Mouse (Mus musculus) erythroblast, embryonic 14.5 days (primary cell): ENCODE results near the gene Rdh5. TPM values are rescaled to one million over a fixed set of nuclear protein-coding genes. Genes with fewer than 3 reads are reported as not detected.

ENCODE experiments used
- H3K27me3 ChIP-seq: 2 replicates; pipeline ENCODE4 v1.6.1; 2012; ENCODE audit warnings: inconsistent platforms; ENCODE audit not compliant: control insufficient read depth
- H3K36me3 ChIP-seq: 2 replicates; pipeline ENCODE4 v1.6.1; 2012; ENCODE audit warnings: mild to moderate bottlenecking, inconsistent platforms; ENCODE audit not compliant: control insufficient read depth
- H3K4me1 ChIP-seq: 2 replicates; pipeline ENCODE4 v1.6.1; 2012; ENCODE audit warnings: inconsistent platforms; ENCODE audit not compliant: control insufficient read depth
- H3K4me3 ChIP-seq: replicated peaks from 2 replicates; pipeline ENCODE3; 2012; ENCODE audit warnings: moderate library complexity, mild to moderate bottlenecking, inconsistent platforms
- H3K9me3 ChIP-seq: 2 replicates; pipeline ENCODE4 v1.6.1; 2012; ENCODE audit warnings: low read length, inconsistent platforms, mixed read lengths; ENCODE audit not compliant: control insufficient read depth
- GATA1 ChIP-seq: IDR thresholded peaks from 2 replicates; pipeline ENCODE4 v1.6.1; 2012; ENCODE audit warnings: low read length, inconsistent platforms, mixed read lengths
- TAL1 ChIP-seq: IDR thresholded peaks from 3 replicates; pipeline ENCODE4 v1.6.1; 2012; ENCODE audit warnings: low read length, inconsistent platforms, mixed read lengths
- polyA plus RNA-seq: library from polyadenylated mRNA; stranded (reverse); fragments of >175 nt; gene quantifications from 2 replicates; pipeline ENCODE4 v1.2.3, GENCODE M21; 2012

The Rdh5 gene
- polyA plus RNA-seq, 1 experiment, result 0.06 TPM

DNA sequence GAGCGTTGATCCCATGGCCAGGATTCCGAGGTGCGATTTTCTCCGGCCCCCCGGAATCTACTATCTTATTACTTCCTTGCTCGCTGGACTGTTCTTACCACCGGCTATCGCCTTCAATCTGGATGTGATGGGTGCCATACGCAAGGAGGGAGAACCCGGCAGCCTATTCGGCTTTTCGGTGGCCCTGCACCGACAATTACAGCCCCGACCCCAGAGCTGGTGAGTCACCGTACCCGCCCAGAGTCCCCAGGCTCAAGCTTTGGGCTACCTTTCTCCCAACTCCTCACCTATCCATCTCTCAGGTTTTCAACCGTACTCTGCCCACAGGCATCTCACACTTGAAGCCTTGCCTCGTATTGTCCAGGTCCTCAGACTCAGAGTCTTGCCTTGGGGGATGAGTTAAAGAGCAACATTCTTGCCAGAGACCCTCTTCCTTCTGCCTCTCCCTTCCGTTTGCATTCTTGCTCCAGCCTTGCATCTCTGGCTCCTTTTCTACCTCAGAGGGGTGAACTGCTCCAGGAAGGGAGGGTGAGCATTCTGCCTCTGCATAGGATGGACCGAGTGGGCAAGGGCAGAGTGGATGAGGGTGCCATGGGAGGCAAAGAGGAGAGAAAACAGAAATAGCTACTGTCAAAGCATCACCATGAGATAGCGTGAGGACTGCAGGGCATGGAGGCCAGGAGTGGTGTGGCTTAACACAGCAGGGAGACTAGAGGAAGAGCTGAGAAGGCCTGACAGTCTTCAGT lies 11.5 kb upstream of the Rdh5 start:
- Histone ChIP-seq H3K4me3 (no peak overlapping the region), H3K36me3 (no peaks in the 10 kb centered on the region), H3K9me3 (no peaks in the 10 kb centered on the region; the same call in 1 of the 2 replicates), H3K4me1 (no peaks in the 10 kb centered on the region), H3K27me3 (peaks cover 71% of the 10 kb centered on the region)
- TF ChIP-seq GATA1 (no peak), TAL1 (no peak)

DNA sequence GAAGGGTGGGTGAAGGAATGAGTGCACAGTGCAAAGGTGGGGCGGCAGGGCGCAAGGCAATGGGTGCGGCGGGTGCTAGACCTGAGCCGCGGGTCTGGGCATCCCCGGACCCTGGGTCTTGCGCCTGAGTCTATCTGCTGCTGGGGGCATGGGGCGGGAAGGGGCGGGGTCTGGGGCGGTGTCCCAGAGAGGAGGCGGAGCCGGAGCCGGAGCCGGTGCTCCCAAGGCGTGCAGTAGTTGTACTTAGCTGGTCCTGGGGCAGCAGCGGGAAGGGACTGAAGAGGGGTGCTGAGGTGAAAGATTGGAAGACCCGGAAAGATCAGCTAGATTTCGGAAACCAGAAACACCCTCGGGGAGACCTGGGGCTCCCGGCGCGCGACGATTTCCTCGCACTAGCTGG lies 10.9 kb upstream of the Rdh5 start, which contains the start of gene Itga7:
Gene Itga7 (plus strand): TSS at position 245 of the 400 bp plus-strand sequence.
- Histone ChIP-seq H3K9me3 (no peaks in the 10 kb centered on the region; the same call in 1 of the 2 replicates), H3K36me3 (no peaks in the 10 kb centered on the region), H3K4me3 (no peak within 1 kb of the TSS), H3K27me3 (peaks cover 74% of the 10 kb centered on the region), H3K4me1 (no peaks in the 10 kb centered on the region)
- TF ChIP-seq GATA1 (no peak), TAL1 (no peak)

DNA sequence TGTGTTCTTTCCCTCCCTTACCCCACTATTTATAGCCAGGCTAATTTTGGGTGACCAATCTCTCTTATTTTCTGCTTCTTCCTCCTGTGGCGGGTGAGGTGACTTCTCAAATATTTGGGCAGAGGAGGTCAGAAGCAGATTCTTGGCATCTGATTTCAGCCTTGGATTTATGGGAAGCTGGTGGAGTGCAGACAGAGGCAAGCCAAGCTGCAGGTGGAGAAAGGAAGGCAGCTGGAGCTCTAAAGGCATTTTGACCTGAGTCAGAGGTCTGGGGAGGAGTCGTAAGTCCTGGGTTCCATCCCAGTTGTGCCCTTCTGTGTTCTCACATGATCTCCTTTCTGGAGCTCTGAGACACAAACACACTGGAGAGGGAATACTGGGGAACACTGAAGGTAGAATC lies 8.8 kb upstream of the Rdh5 start:
- no peaks in the 10 kb centered on the region; the same call in 1 of the 2 replicates for H3K9me3 ChIP-seq
- TF ChIP-seq TAL1 (no peak), GATA1 (no peak)
- no peaks in the 10 kb centered on the region for H3K4me1 ChIP-seq
- no peak overlapping the region for H3K4me3 ChIP-seq
- H3K36me3 ChIP-seq, result no peaks in the 10 kb centered on the region
- peaks cover 85% of the 10 kb centered on the region for H3K27me3 ChIP-seq

DNA sequence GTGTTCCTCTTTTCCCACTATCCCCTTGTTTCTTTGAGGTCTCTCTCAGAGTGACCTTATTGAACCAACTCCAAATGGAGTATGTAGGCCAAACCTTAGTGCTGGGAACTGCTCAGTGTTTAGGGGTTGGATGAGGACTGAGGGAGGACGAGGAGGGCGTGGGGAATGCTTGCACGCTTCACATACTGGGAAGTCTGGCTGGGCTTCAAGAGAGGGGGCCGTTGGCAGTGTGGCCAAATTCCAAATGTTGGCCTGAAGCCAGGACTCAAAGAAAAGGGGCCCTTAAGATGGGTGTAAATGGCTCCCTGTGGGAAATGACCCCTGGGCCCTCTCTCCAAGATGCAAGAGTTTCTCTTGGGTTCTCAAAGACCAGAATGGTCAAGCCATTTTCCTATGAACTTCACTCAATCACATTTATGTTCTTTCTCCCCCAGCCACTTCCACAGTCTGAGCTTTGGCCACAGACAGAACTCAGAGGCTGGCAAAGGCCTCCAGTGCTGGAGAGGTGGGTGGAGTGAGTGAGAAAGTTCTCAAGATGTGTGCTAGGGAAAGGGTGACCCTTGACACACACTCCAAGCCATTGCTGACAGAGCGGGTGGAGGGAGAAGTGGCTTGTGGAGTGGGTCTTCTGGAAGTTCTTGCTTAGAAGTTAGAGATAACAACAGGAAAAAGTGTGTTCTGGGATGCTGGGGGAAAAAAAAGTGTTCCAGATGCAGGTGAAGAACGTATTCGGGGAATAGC lies 7.1 kb upstream of the Rdh5 start:
- Histone ChIP-seq H3K4me1 (no peaks in the 10 kb centered on the region), H3K36me3 (no peaks in the 10 kb centered on the region), H3K4me3 (no peak overlapping the region), H3K9me3 (no peaks in the 10 kb centered on the region; the same call in 1 of the 2 replicates), H3K27me3 (peaks cover 69% of the 10 kb centered on the region)
- TF ChIP-seq GATA1, result no peak
- no peak for TF ChIP-seq TAL1

DNA sequence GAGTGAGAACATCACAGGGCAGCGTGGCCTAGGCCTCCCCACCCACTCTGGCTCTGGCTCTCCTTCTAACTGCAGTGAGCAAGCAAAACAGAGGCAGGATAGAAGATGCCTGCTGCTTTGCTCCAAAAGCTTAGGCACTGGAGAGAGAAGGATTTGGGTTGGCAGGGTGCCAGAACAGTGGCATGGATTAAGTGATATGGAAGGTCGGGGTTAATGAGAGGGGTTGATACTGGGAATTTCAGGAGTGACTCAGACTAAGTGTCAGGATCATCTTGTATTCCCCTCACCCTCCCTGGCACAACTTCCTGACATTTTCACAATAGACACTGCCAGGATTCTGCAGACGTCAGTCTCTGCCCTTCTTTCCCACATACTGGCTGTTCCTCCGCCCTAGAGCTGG lies 5.7 kb upstream of the Rdh5 start:
- TF ChIP-seq TAL1 (no peak), GATA1 (no peak)
- Histone ChIP-seq H3K4me1 (peaks cover 9% of the 10 kb centered on the region), H3K9me3 (no peaks in the 10 kb centered on the region), H3K4me3 (no peak overlapping the region), H3K36me3 (no peaks in the 10 kb centered on the region), H3K27me3 (peaks cover 57% of the 10 kb centered on the region)

DNA sequence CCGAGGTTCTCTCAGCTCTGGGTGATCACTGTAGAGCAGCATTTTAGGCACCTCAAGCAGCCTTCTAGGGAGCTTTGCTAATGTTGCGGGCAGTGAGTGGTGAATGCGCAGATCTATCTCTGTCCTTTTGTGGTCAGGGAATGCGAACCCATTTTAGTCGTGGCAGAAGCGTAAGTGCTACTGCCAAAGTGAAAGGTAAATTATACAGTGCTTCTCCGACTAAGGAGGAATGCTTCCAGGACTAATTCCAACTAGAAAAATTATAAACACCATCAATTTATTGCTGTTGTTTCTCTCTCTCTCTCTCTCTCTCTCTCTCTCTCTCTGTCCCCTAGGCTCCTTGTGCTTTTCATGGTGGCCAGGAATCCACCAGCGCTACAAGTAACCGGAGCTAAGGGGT lies 1.2 kb upstream of the Rdh5 start, which contains the start of gene Bloc1s1:
Gene Bloc1s1 (minus strand): TSS at position 101 of the 400 bp plus-strand sequence.
- H3K9me3 ChIP-seq, result no peaks in the 10 kb centered on the region
- peaks cover 19% of the 10 kb centered on the region for H3K27me3 ChIP-seq
- H3K4me1 ChIP-seq, result peaks cover 28% of the 10 kb centered on the region
- H3K4me3 ChIP-seq, result peak within 1 kb of the TSS; percentile 85
- H3K36me3 ChIP-seq, result peaks cover 3% of the 10 kb centered on the region
- TF ChIP-seq TAL1 (no peak), GATA1 (no peak)

DNA sequence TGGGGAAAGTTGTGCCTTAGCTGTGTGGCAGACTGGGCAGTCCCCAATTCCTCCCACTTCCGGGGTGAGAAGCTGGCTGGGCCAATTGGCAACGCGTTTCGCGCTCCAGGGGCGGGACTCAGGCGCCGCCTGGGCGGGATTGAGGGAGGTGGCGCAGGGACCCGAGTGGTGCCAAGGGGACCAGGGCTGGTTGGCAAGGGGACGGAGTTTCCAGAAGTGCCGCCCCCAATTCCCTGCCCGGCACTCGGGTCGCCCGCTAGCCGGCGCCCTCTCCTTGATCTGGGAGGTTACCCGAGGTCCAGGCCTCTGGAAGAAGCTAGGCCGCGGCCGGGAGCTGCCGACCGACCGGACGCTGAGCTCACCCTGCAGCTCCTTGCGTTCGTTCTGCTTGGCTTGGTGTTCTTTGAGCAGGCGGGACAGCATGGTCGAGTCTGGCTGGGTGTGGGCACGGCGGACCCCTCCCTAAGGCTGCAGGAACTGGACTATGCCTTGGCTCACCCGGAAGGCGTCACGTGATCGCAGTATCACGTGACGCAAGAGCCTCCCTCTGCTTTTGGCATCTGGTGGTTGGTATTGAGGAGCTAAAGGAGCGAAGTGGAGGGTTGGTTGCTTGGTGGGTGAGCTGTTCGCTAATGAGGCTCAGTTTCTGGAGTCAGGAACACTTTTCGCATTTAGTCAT lies 464 bp upstream of the Rdh5 start:
- peak overlapping the region; percentile 85 for H3K4me3 ChIP-seq
- peaks cover 12% of the 10 kb centered on the region for H3K27me3 ChIP-seq
- H3K4me1 ChIP-seq, result peaks cover 28% of the 10 kb centered on the region
- TF ChIP-seq TAL1, result no peak
- TF ChIP-seq GATA1, result no peak
- no peaks in the 10 kb centered on the region for H3K9me3 ChIP-seq
- peaks cover 3% of the 10 kb centered on the region for H3K36me3 ChIP-seq

DNA sequence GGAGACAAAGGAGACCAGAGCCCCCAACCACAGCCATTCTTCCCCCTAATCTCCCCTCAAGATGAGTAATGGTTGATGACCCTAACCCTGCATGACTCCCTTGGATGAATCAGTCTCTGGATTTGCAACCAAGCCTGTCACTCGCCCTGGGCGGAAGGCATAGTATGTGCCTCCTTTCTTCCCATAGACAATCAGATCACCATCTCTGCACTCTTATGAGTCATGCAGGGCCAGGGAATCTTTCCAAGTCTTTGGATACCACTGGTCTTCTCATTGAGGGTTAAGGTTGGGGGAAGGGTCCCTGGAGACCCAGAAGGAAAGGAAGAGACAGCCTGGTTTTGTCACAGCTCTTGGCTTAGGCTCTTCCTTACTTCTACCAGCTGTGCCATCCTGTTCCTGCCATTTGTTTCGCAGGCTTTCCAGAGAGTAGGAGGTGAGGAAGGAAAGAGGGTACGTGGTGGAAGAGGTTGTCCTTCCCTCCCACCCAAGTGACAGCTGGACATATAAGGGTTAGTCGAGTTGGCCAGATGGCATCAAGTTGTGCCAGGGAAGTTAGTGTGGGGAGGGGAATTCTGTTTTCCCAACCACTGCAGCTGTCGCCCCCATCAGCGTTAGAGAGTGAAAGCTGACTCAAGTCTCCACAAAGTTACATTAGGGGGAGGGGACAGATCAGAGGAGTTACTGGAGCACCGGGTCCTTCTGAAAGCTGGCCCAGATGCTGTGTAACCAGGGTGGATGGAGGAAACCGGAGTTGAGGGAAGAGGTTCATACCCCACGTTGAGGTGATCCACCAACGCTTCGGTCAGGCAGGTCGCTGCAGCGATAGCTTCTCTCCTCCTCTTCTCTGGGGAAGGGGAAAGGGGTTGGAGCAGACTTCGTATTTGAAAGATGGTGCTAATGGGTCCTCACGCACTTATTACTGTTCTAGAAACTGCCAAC lies 536 bp downstream of the Rdh5 start:
- Histone ChIP-seq H3K27me3 (peaks cover 5% of the 10 kb centered on the region), H3K4me1 (peaks cover 28% of the 10 kb centered on the region), H3K36me3 (peaks cover 12% of the 10 kb centered on the region), H3K9me3 (no peaks in the 10 kb centered on the region), H3K4me3 (peak overlapping the region; percentile 85)
- TF ChIP-seq GATA1 (no peak), TAL1 (no peak)
